In the genomic region with DNA sequence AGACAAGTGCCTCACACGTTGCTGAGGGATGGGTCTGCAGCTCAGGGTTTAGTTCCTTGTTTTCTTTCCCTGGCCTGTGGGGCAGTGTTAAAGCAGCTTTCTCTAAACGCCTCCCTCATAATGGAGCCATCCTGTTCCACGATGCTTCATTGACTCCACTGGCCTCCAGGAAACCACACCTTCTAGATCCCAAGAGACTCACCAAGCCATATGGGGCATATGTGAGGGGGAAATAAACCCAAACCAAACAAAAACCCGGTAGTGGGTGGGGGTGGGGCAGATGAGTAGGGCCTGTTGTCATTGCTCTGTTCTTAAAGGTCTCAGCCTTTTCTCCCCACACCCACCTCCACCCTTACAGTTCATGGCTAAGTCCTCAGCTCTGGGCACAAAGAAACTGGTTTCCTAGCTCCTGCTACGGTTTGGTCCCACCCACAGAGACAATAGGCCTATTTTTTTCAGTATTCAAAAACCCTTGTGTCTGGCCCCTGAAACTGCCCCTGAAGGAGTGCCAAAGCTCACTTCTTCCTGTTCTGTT, we compare ENCODE assay signal across 9 mouse cellular contexts. TPM values are rescaled to one million over a fixed set of nuclear protein-coding genes. Genes with fewer than 3 reads are reported as not detected.
DNase-seq lines count a peak whose midpoint lies in the region; ATAC-seq and TF ChIP-seq lines count a peak whose summit lies in the region.
"Had no signal": no experiment of that assay in that cellular context is flagged by ENCODE, and none has a peak within 500 bp of the region (broad histone marks: within the 10 kb centered on the region; RNA-seq: fewer than 3 reads in every experiment).

No protein-coding gene starts in this region.

- H3K27me3 ChIP-seq in embryonic facial prominence, embryonic 14.5 days (replicated peaks; ENCODE audit: control insufficient read depth, insufficient read depth, low read length), result no peaks in the 10 kb centered on the region
- no peaks in the 10 kb centered on the region for H3K27me3 ChIP-seq in splenic B cell, adult 2 months (ENCODE audit: control insufficient read depth, insufficient read depth, low read length, poor library complexity, severe bottlenecking)
- H3K27me3 ChIP-seq: megakaryocyte, embryonic 14.5 days had no signal

- no peak overlapping the region for H3K4me2 ChIP-seq in embryonic facial prominence, embryonic 14.5 days (ENCODE audit: low read depth, low read length)

- H3K36me3 ChIP-seq in embryonic facial prominence, embryonic 14.5 days (ENCODE audit: control insufficient read depth, insufficient read depth, low read length), result no peaks in the 10 kb centered on the region
- H3K36me3 ChIP-seq in splenic B cell, adult 2 months (ENCODE audit: control insufficient read depth, insufficient read depth, low read length, poor library complexity, severe bottlenecking), result no peaks in the 10 kb centered on the region

- WGBS in lung, adult 2 months, result 15% methylated on average over 5 of the region's 5 CpGs
- 10% methylated on average over 5 of the region's 5 CpGs for WGBS in embryonic facial prominence, embryonic 14.5 days

- H3K4me3 ChIP-seq in lung, adult 2 months (replicated peaks; ENCODE audit: extremely low read depth, low read depth, low read length), result no peak overlapping the region
- H3K4me3 ChIP-seq in embryonic facial prominence, embryonic 14.5 days (ENCODE audit: low read depth, low read length), result no peak overlapping the region
- H3K4me3 ChIP-seq: megakaryocyte, embryonic 14.5 days had no signal

- no peak overlapping the region for H3K27ac ChIP-seq in embryonic facial prominence, embryonic 14.5 days (replicated peaks; ENCODE audit: low read depth, low read length)

- no peak for TF ChIP-seq POLR2A in lung, adult 2 months (IDR thresholded peaks at IDR 0.05; ENCODE audit: borderline replicate concordance, extremely low read depth, low read depth, low read length)

- ATAC-seq in embryonic facial prominence, embryonic 14.5 days (ENCODE audit: low read depth), result peak; percentile 33; the same call in 1 of the 2 replicates

- no peak for TF ChIP-seq CTCF in lung, adult 2 months (IDR thresholded peaks at IDR 0.05; ENCODE audit: insufficient read depth, low read length)

- peak; percentile 38 to 62 for DNase-seq in lung, adult 18-20 months
- no peak for DNase-seq in lung, adult 2 months
- peak; percentile 67 for DNase-seq in embryonic facial prominence, embryonic 14.5 days (ENCODE audit: low spot score)
- peak; percentile 28 for DNase-seq in kidney, postnatal 14 days
- peak; percentile 75 for DNase-seq in splenic B cell, adult 2 months (ENCODE audit: low read depth, low spot score)
- no peak for DNase-seq in thymus, postnatal 14 days
- no peak for DNase-seq in urinary bladder, postnatal 25 days (ENCODE audit: low spot score)
- DNase-seq in yolk sac, embryonic 10.5 days (ENCODE audit: low spot score), result no peak

- H3K4me1 ChIP-seq in lung, adult 2 months (ENCODE audit: control insufficient read depth, insufficient read depth, low read length), result peaks cover 32% of the 10 kb centered on the region
- H3K4me1 ChIP-seq in embryonic facial prominence, embryonic 14.5 days (ENCODE audit: control insufficient read depth, insufficient read depth, low read length), result 0 out of 2 replicates have a peak, but pooled peaks cover 5% of the 10 kb centered on the region

- H3K9ac ChIP-seq in embryonic facial prominence, embryonic 14.5 days (ENCODE audit: low read depth, low read length), result no peak overlapping the region

- no peaks in the 10 kb centered on the region for H3K9me3 ChIP-seq in embryonic facial prominence, embryonic 14.5 days (ENCODE audit: control insufficient read depth, low read length)
- H3K9me3 ChIP-seq: megakaryocyte, embryonic 14.5 days had no signal

RNA-seq across cellular contexts. Expression of gene Cxcl17, which starts 20.4 kb away (rescaled TPM):
- 41.1 and 48.0 TPM in 2 replicates for polyA plus RNA-seq in lung, adult 2 months (2012; rRNA removed)
- 0.85 and 1.9 TPM in 2 replicates for polyA plus RNA-seq in embryonic facial prominence, embryonic 14.5 days (2014; fragmentation: Nextera tagmentation; extraction: Ambion mirVana)

RNA-seq across cellular contexts. Expression of gene Lipe, which starts 34.6 kb away (rescaled TPM):
- polyA plus RNA-seq in lung, adult 2 months (2012; rRNA removed), result 90.2 and 103 TPM in 2 replicates
- 4.2 and 4.9 TPM in 2 replicates for polyA plus RNA-seq in embryonic facial prominence, embryonic 14.5 days (2014; fragmentation: Nextera tagmentation; extraction: Ambion mirVana)

RNA-seq across cellular contexts. Expression of gene Ceacam1, which starts 44.3 kb away (rescaled TPM):
- polyA plus RNA-seq in lung, adult 2 months (2012; rRNA removed), result 30.9 and 38.6 TPM in 2 replicates
- 2.2 and 6.3 TPM in 2 replicates for polyA plus RNA-seq in embryonic facial prominence, embryonic 14.5 days (2014; fragmentation: Nextera tagmentation; extraction: Ambion mirVana)

Comparison
In these comparisons a context has a peak if more than half of its experiments do, and no peak if none do; other contexts are left out.
1. DNase-seq: peak in lung, adult 18-20 months (2 of 2), embryonic facial prominence, embryonic 14.5 days (single experiment), kidney, postnatal 14 days (single experiment) and splenic B cell, adult 2 months (single experiment); none in lung, adult 2 months (single experiment), thymus, postnatal 14 days (single experiment), urinary bladder, postnatal 25 days (single experiment) and yolk sac, embryonic 10.5 days (single experiment).
2. RNA of gene Cxcl17, which starts 20.4 kb away (polyA plus RNA-seq): 41.1 to 48.0 TPM in lung, adult 2 months; 0.85 to 1.9 TPM in embryonic facial prominence, embryonic 14.5 days; every median in the first group is over 10 times any median in the second.
3. RNA of gene Lipe, which starts 34.6 kb away (polyA plus RNA-seq): 90.2 to 103 TPM in lung, adult 2 months; 4.2 to 4.9 TPM in embryonic facial prominence, embryonic 14.5 days; every median in the first group is over 10 times any median in the second.